Mouse (Mus musculus) liver, postnatal 0 days (tissue): ENCODE measurements around the gene Rbpjl. TPM values are rescaled to one million over a fixed set of nuclear protein-coding genes. Genes with fewer than 3 reads are reported as not detected.
A peak's percentile ranks its signal among the peaks of the same experiment; 100 is the strongest.

Source experiments
- ATAC-seq: fragments of 200-750 bp; cut with Nextera tagmentation; 2 replicates; pipeline ENCODE4 v1.8.0; 2017; ENCODE audit warnings: mild to moderate bottlenecking, moderate library complexity
- DNase-seq: peaks from one replicate; pipeline ENCODE4 v3.0.0-alpha.2; 2016
- H3K27ac ChIP-seq: fragments of 300-500 bp; sonication (generic); 2 replicates; pipeline ENCODE4 v1.5.1; 2014; ENCODE audit warnings: antibody characterized with exemption, moderate library complexity, mild to moderate bottlenecking, low read depth
- H3K27me3 ChIP-seq: fragments of 300-500 bp; sonication (generic); 2 replicates; pipeline ENCODE4 v1.6.1; 2014; ENCODE audit warnings: low read length, control low read depth, mixed read lengths; ENCODE audit not compliant: insufficient read depth
- H3K36me3 ChIP-seq: fragments of 300-500 bp; sonication (generic); replicated peaks from 2 replicates; pipeline ENCODE4 v1.6.1; 2014; ENCODE audit warnings: mild to moderate bottlenecking, control low read depth, low read length, moderate library complexity, mixed read lengths; ENCODE audit not compliant: insufficient read depth
- H3K4me1 ChIP-seq: fragments of 300-500 bp; sonication (generic); 2 replicates; pipeline ENCODE4 v1.6.1; 2014; ENCODE audit warnings: antibody characterized with exemption, mild to moderate bottlenecking, control low read depth; ENCODE audit not compliant: insufficient read depth
- H3K4me2 ChIP-seq: fragments of 300-500 bp; sonication (generic); 2 replicates; pipeline ENCODE4 v1.6.1; 2014; ENCODE audit warnings: low read depth, mild to moderate bottlenecking, low read length, moderate library complexity, mixed read lengths
- H3K4me3 ChIP-seq: fragments of 300-500 bp; sonication (generic); 2 replicates; pipeline ENCODE4 v1.5.1; 2014; ENCODE audit warnings: low read depth, low read length
- H3K9ac ChIP-seq: fragments of 300-500 bp; sonication (generic); replicated peaks from 2 replicates; pipeline ENCODE4 v1.6.1; 2014; ENCODE audit warnings: mild to moderate bottlenecking, moderate library complexity
- H3K9me3 ChIP-seq: fragments of 300-500 bp; sonication (generic); 2 replicates; pipeline ENCODE4 v1.6.1; 2016; ENCODE audit warnings: mild to moderate bottlenecking, control low read depth, low read length, mixed read lengths
- CTCF ChIP-seq: sonication (generic); IDR thresholded peaks from 2 replicates; pipeline ENCODE4 v1.5.1; 2016; ENCODE audit warnings: antibody characterized with exemption, low read depth
- EP300 ChIP-seq: IDR thresholded peaks from 2 replicates; pipeline ENCODE4 v1.6.1; 2016; ENCODE audit warnings: antibody characterized with exemption, low read depth, mild to moderate bottlenecking
- WGBS: fragments of 180-500 bp; shearing (Covaris S2); extraction: QIAGEN DNeasy Blood & Tissue Kit; methylation state at CpG from one replicate; pipeline ENCODE4 v1.1.7; 2014; ENCODE audit not compliant: insufficient replicate concordance; 5-methylcytosine and 5-hydroxymethylcytosine counted together
- microRNA-seq: library from miRNA; unstranded; fragments of <30 nt; microRNA quantifications from one replicate; pipeline ENCODE4, GENCODE M21; 2016
- polyA plus RNA-seq: library from polyadenylated mRNA; unstranded; fragments of >200 nt; fragmentation: Nextera tagmentation; extraction: Ambion mirVana; gene quantifications from 2 replicates; pipeline ENCODE4 v1.2.1, GENCODE M21; 2015

Gene Rbpjl
- polyA plus RNA-seq, 1 experiment from 2014 or later, result not detected

GRCm38 (mm10) chr2:164460745-164461551 is 58.0 kb downstream of the Rbpjl start, which contains the start of gene Gm20458:
Gm20458 (plus strand) TSS chr2:164460967.
- Histone ChIP-seq H3K4me1 (peaks cover 18% of the 10 kb centered on the region), H3K9me3 (no peaks in the 10 kb centered on the region), H3K27me3 (no peaks in the 10 kb centered on the region), H3K9ac (peak within 1 kb of the TSS; percentile 81), H3K27ac (peak within 1 kb of the TSS; percentile 93), H3K4me3 (peak within 1 kb of the TSS; percentile 73), H3K36me3 (peaks cover 17% of the 10 kb centered on the region), H3K4me2 (peak within 1 kb of the TSS; percentile 81)
- DNase-seq, result peak; percentile 92
- TF ChIP-seq EP300 (peak; percentile 27; the same call in 1 of the 2 replicates), CTCF (peak; percentile 88)
- under 1% methylated on average over 54 of the region's 79 CpGs for WGBS
- peak; percentile 88 for ATAC-seq

Small RNA genes lying within 50 kb of the gene (microRNA-seq; reads per million reads assigned to microRNA genes)
- not detected for gene Mir7678

Other genes starting within 250 kb of the Rbpjl start
- gene Kcns1, start 232.0 kb upstream of the Rbpjl start, polyA plus RNA-seq, result not detected in 2 replicates
- gene Wfdc5, start 220.4 kb upstream of the Rbpjl start, polyA plus RNA-seq, result not detected in 2 replicates
- gene Wfdc12, start 212.5 kb upstream of the Rbpjl start, polyA plus RNA-seq, result 0.14 TPM in 2 replicates
- not detected in 2 replicates for gene Wfdc15a, start 203.0 kb upstream of the Rbpjl start, polyA plus RNA-seq
- gene Wfdc15b, start 181.5 kb upstream of the Rbpjl start, polyA plus RNA-seq, result 0.27 and 0.64 TPM in 2 replicates
- not detected in 2 replicates for gene Svs2, start 164.7 kb upstream of the Rbpjl start, polyA plus RNA-seq
- gene Svs3b, start 146.5 kb upstream of the Rbpjl start, polyA plus RNA-seq, result not detected in 2 replicates
- gene Svs4, start 124.7 kb upstream of the Rbpjl start, polyA plus RNA-seq, result not detected in 2 replicates
- not detected in 2 replicates for gene Svs3a, start 113.9 kb upstream of the Rbpjl start, polyA plus RNA-seq
- not detected in 2 replicates for gene Svs6, start 86.4 kb upstream of the Rbpjl start, polyA plus RNA-seq
- gene Svs5, start 70.4 kb upstream of the Rbpjl start, polyA plus RNA-seq, result not detected in 2 replicates
- 59.4 and 63.6 TPM in 2 replicates for gene Slpi, start 14.0 kb upstream of the Rbpjl start, polyA plus RNA-seq
- gene Matn4, start 2.0 kb downstream of the Rbpjl start, polyA plus RNA-seq, result 0.18 and 0.25 TPM in 2 replicates
- 194 and 208 TPM in 2 replicates for gene Sdc4, start 40.7 kb downstream of the Rbpjl start, polyA plus RNA-seq
- gene Sys1, start 53.8 kb downstream of the Rbpjl start, polyA plus RNA-seq, result 43.5 and 46.2 TPM in 2 replicates
- 5.8 and 6.1 TPM in 2 replicates for gene Gm20458, start 57.8 kb downstream of the Rbpjl start, polyA plus RNA-seq
- not detected in 2 replicates for gene Trp53tg5, start 70.6 kb downstream of the Rbpjl start, polyA plus RNA-seq
- gene Dbndd2, start 83.0 kb downstream of the Rbpjl start, polyA plus RNA-seq, result 2.7 TPM in 2 replicates
- 24.3 and 25.1 TPM in 2 replicates for gene Pigt, start 94.4 kb downstream of the Rbpjl start, polyA plus RNA-seq
- gene Wfdc2, start 159.3 kb downstream of the Rbpjl start, polyA plus RNA-seq, result 3.0 and 3.3 TPM in 2 replicates
- gene Spint3, start 170.3 kb downstream of the Rbpjl start, polyA plus RNA-seq, result not detected in 2 replicates
- not detected in 2 replicates for gene Wfdc6a, start 182.3 kb downstream of the Rbpjl start, polyA plus RNA-seq
- gene Eppin, start 190.5 kb downstream of the Rbpjl start, polyA plus RNA-seq, result not detected in 2 replicates
- gene Wfdc6b, start 210.4 kb downstream of the Rbpjl start, polyA plus RNA-seq, result not detected in 2 replicates
- gene Wfdc8, start 210.5 kb downstream of the Rbpjl start, polyA plus RNA-seq, result not detected in 2 replicates
- not detected in 2 replicates for gene Wfdc16, start 235.7 kb downstream of the Rbpjl start, polyA plus RNA-seq